Mouse (Mus musculus): ENCODE data around the gene Pop5. TPM values are rescaled to one million over a fixed set of nuclear protein-coding genes. Genes with fewer than 3 reads are reported as not detected.

Gene Pop5
- polyA plus RNA-seq, 1 experiment from 2014 or later: 97.1 TPM

GRCm38 (mm10) chr5:115203735-115204561 is 31.7 kb upstream of the Pop5 start:
- ATAC-seq (ENCODE audit: insufficient number of reproducible peaks, low FRiP score, low TSS enrichment, low read depth): no peak
- no peak overlapping the region for H3K27ac ChIP-seq

DNA sequence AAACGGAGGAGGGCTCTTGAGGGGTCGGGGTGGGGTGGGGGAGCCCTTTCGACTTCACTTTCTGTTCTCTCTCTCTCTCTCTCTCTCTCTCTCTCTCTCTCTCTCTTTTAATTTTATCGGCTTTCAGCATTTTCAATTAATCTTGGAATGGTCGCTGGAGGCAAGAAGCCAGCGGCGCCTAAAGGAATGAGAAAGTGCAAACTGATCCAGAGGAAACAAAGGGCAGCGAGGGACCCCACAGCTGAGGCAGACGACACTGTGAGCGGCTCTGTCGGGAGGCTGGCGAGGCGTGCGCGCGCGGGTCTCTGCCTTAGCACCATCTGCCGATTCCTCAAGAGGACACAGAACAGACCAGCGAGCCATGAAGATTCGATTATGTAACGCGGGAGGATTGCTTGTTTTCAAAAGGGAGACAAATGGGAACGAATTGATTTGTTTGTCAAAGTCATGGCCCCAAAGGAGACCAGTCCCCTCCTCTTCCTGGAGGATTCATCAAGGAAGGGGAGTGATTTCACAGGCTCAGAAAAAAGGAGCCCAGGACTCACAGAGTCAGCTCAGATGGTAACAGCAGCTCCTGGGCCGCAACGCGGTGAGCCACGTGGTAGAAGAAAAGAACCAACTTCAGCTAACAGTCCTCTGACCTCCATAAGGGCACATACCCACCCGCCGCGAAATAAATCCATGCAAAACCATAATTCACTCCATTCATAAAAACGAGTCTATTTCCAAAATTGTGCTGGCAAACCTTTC is 30.9 kb upstream of the Pop5 start:
- no peak for ATAC-seq (ENCODE audit: insufficient number of reproducible peaks, low FRiP score, low TSS enrichment, low read depth)
- Histone ChIP-seq H3K4me2 (peak overlapping the region; percentile 60), H3K9ac (0 out of 2 replicates have a peak overlapping the region, but pooled peaks have one; percentile 28), H3K4me3 (peak overlapping the region; percentile 31), H3K27me3 (0 out of 2 replicates have a peak, but pooled peaks cover 7% of the 10 kb centered on the region), H3K27ac (no peak overlapping the region), H3K9me3 (no peaks in the 10 kb centered on the region), H3K36me3 (no peaks in the 10 kb centered on the region), H3K4me1 (peaks cover 17% of the 10 kb centered on the region)
- WGBS: 3% methylated on average over 31 of the region's 31 CpGs

More at GRCm38 (mm10) chr5:115203735-115204561, 31.7 kb upstream of the Pop5 start:
- Histone ChIP-seq H3K4me3 (peak overlapping the region; percentile 31), H3K4me1 (peaks cover 17% of the 10 kb centered on the region), H3K4me2 (peak overlapping the region; percentile 60), H3K27me3 (0 out of 2 replicates have a peak, but pooled peaks cover 7% of the 10 kb centered on the region), H3K36me3 (no peaks in the 10 kb centered on the region), H3K9ac (no peak overlapping the region), H3K9me3 (no peaks in the 10 kb centered on the region)
- WGBS: 14% methylated on average over 23 of the region's 23 CpGs

DNA sequence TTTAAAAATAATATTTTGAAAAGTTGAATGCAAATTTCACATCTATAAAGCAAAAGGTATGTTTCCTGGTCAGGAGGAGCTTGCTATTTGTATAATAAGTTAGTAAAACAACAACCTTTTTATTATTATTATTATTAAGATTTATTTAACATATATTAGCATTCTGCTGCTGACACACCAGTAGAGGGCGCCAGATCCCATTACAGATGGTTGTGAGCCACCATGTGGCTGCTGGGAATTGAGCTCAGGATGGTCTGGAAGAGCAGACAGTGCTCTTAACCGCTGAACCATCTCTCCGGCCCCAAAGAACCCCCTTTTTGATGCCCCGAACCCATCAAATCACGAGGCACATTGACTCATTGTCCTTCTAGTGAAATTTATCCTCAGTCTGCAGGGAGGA is 28.4 kb upstream of the Pop5 start:
- Histone ChIP-seq H3K9ac (no peak overlapping the region), H3K9me3 (no peaks in the 10 kb centered on the region), H3K4me3 (no peak overlapping the region), H3K27me3 (0 out of 2 replicates have a peak, but pooled peaks cover 7% of the 10 kb centered on the region), H3K27ac (no peak overlapping the region), H3K4me2 (no peak overlapping the region), H3K36me3 (no peaks in the 10 kb centered on the region), H3K4me1 (peaks cover 17% of the 10 kb centered on the region)
- no peak for ATAC-seq (ENCODE audit: insufficient number of reproducible peaks, low FRiP score, low TSS enrichment, low read depth)
- 59% methylated on average over 5 of the region's 5 CpGs for WGBS

DNA sequence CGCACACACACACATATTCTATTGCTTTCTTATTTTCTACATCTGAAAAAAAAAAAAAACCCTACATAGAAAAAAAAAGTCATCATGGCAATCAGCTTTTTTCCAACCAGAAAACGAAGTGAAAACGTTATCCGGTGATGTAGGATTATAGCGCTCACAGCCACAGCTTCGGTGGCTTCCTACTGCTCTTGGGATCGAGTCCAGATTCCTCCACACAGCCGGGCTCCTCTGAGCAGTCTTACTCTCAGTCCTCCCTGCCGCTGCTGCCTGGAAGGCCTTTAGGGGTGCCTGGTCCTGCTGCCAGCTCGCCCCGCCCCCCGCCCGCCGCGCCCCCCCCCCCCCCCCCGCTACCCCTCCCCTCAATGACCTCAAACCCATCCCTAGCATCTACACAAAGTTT is 27.7 kb upstream of the Pop5 start:
- no peak overlapping the region for H3K4me2 ChIP-seq
- no peaks in the 10 kb centered on the region for H3K9me3 ChIP-seq
- H3K27ac ChIP-seq: no peak overlapping the region
- 12% methylated on average over 9 of the region's 16 CpGs for WGBS
- no peak overlapping the region for H3K9ac ChIP-seq
- no peaks in the 10 kb centered on the region for H3K36me3 ChIP-seq
- 0 out of 2 replicates have a peak, but pooled peaks cover 7% of the 10 kb centered on the region for H3K27me3 ChIP-seq
- no peak overlapping the region for H3K4me3 ChIP-seq
- no peak for ATAC-seq (ENCODE audit: insufficient number of reproducible peaks, low FRiP score, low TSS enrichment, low read depth)
- peaks cover 17% of the 10 kb centered on the region for H3K4me1 ChIP-seq

GRCm38 (mm10) chr5:115208601-115209000 is 27.0 kb upstream of the Pop5 start:
- WGBS: 60% methylated on average over 5 of the region's 5 CpGs

GRCm38 (mm10) chr5:115210380-115210779 is 25.3 kb upstream of the Pop5 start:
- no peak overlapping the region for H3K27ac ChIP-seq
- H3K4me2 ChIP-seq: no peak overlapping the region
- 8% methylated on average over 1 of the region's 1 CpGs for WGBS
- no peak overlapping the region for H3K9ac ChIP-seq
- no peaks in the 10 kb centered on the region for H3K9me3 ChIP-seq
- H3K27me3 ChIP-seq: no peaks in the 10 kb centered on the region
- no peak for ATAC-seq (ENCODE audit: insufficient number of reproducible peaks, low FRiP score, low TSS enrichment, low read depth)
- H3K36me3 ChIP-seq: no peaks in the 10 kb centered on the region
- peaks cover 10% of the 10 kb centered on the region; the same call in 1 of the 2 replicates for H3K4me1 ChIP-seq
- H3K4me3 ChIP-seq: no peak overlapping the region

More at GRCm38 (mm10) chr5:115208601-115209000, 27.0 kb upstream of the Pop5 start:
- Histone ChIP-seq H3K9ac (no peak overlapping the region), H3K4me1 (peaks cover 17% of the 10 kb centered on the region), H3K9me3 (no peaks in the 10 kb centered on the region), H3K36me3 (no peaks in the 10 kb centered on the region), H3K4me3 (no peak overlapping the region), H3K27me3 (0 out of 2 replicates have a peak, but pooled peaks cover 7% of the 10 kb centered on the region), H3K27ac (no peak overlapping the region), H3K4me2 (no peak overlapping the region)
- ATAC-seq (ENCODE audit: insufficient number of reproducible peaks, low FRiP score, low TSS enrichment, low read depth): no peak

GRCm38 (mm10) chr5:115212451-115212850 is 23.2 kb upstream of the Pop5 start:
- 78% methylated on average over 9 of the region's 9 CpGs for WGBS
- Histone ChIP-seq H3K27ac (no peak overlapping the region), H3K4me1 (peaks cover 11% of the 10 kb centered on the region; the same call in 1 of the 2 replicates), H3K4me2 (no peak overlapping the region), H3K9me3 (no peaks in the 10 kb centered on the region), H3K9ac (no peak overlapping the region), H3K4me3 (no peak overlapping the region), H3K27me3 (peaks cover 5% of the 10 kb centered on the region; the same call in 1 of the 2 replicates), H3K36me3 (no peaks in the 10 kb centered on the region)
- ATAC-seq (ENCODE audit: insufficient number of reproducible peaks, low FRiP score, low TSS enrichment, low read depth): no peak

- peaks cover 11% of the 10 kb centered on the region; the same call in 1 of the 2 replicates for H3K4me1 ChIP-seq
- peaks cover 5% of the 10 kb centered on the region; the same call in 1 of the 2 replicates for H3K27me3 ChIP-seq
- WGBS: 35% methylated on average over 4 of the region's 4 CpGs
- H3K27ac ChIP-seq: no peak overlapping the region
- no peaks in the 10 kb centered on the region for H3K9me3 ChIP-seq
- H3K4me2 ChIP-seq: no peak overlapping the region
- no peaks in the 10 kb centered on the region for H3K36me3 ChIP-seq
- H3K9ac ChIP-seq: no peak overlapping the region
- no peak for ATAC-seq (ENCODE audit: insufficient number of reproducible peaks, low FRiP score, low TSS enrichment, low read depth)
- H3K4me3 ChIP-seq: no peak overlapping the region
Observed at GRCm38 (mm10) chr5:115212861-115213260, 22.8 kb upstream of the Pop5 start.

GRCm38 (mm10) chr5:115214864-115215263 is 20.8 kb upstream of the Pop5 start:
- peak overlapping the region; percentile 24; the same call in 1 of the 2 replicates for H3K9ac ChIP-seq
- H3K27ac ChIP-seq: no peak overlapping the region
- under 1% methylated on average over 17 of the region's 17 CpGs for WGBS
- peaks cover 7% of the 10 kb centered on the region; the same call in 1 of the 2 replicates for H3K4me1 ChIP-seq
- H3K4me3 ChIP-seq: peak overlapping the region; percentile 43
- H3K36me3 ChIP-seq: no peaks in the 10 kb centered on the region
- no peaks in the 10 kb centered on the region for H3K9me3 ChIP-seq
- H3K27me3 ChIP-seq: peaks cover 5% of the 10 kb centered on the region; the same call in 1 of the 2 replicates
- no peak for ATAC-seq (ENCODE audit: insufficient number of reproducible peaks, low FRiP score, low TSS enrichment, low read depth)
- H3K4me2 ChIP-seq: peak overlapping the region; percentile 63

DNA sequence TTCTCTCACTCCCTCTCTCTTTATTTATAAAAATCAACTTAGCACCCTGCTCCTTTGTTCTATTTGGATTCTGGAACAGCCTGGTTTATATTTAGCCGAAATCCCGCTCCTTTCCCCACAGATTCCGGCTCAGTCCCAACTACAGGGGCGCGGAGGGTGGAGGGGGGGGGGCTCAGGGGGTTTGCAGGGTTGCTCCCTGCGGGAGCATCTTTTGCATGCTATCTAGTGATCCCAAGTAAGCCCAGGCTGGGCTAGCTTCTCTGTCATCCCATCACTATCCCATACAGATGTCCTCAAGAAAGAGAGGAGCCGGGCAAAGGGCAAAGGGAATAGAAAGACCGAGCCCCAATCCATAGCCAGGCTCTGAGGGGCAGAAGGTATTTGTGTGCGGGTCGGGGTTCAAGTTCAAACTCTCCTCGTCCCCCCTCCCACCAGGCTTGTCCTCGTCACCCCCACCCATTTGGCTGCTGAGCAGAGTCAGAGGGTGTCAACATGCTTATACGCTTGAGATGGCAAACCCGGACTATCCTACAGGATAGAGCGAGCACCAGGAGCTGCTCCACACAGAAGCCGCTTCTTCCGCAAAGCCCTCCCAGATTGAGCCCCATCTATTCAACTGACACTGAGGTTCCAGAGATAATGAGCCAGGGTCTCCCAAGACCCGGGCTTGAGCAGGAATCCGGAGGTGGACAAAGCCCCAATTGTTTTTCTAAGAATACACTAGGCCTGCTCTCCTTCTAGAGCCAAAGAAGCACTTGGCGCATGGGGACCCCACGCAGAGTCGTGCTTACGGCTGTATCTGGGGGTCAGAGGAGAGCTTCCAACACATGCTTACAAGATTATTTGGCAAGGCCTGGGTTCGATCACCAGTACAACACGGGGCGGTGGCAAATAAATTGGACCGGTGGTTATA is 20.1 kb upstream of the Pop5 start:
- 26% methylated on average over 27 of the region's 27 CpGs for WGBS
- H3K4me2 ChIP-seq: peak overlapping the region; percentile 63
- peak overlapping the region; percentile 43 for H3K4me3 ChIP-seq
- peaks cover 7% of the 10 kb centered on the region; the same call in 1 of the 2 replicates for H3K4me1 ChIP-seq
- H3K36me3 ChIP-seq: no peaks in the 10 kb centered on the region
- H3K27me3 ChIP-seq: peaks cover 5% of the 10 kb centered on the region; the same call in 1 of the 2 replicates
- H3K27ac ChIP-seq: no peak overlapping the region
- no peak for ATAC-seq (ENCODE audit: insufficient number of reproducible peaks, low FRiP score, low TSS enrichment, low read depth)
- H3K9ac ChIP-seq: peak overlapping the region; percentile 24; the same call in 1 of the 2 replicates
- no peaks in the 10 kb centered on the region for H3K9me3 ChIP-seq

- ATAC-seq (ENCODE audit: insufficient number of reproducible peaks, low FRiP score, low TSS enrichment, low read depth): no peak
- Histone ChIP-seq H3K4me3 (no peak overlapping the region), H3K4me1 (peaks cover 17% of the 10 kb centered on the region; the same call in 1 of the 2 replicates), H3K27ac (no peak overlapping the region), H3K27me3 (peaks cover 5% of the 10 kb centered on the region; the same call in 1 of the 2 replicates), H3K4me2 (no peak overlapping the region), H3K9ac (no peak overlapping the region), H3K9me3 (no peaks in the 10 kb centered on the region), H3K36me3 (no peaks in the 10 kb centered on the region)
- 87% methylated on average over 12 of the region's 12 CpGs for WGBS
Observed at GRCm38 (mm10) chr5:115217998-115218397, 17.6 kb upstream of the Pop5 start.

All from limb, embryonic 15.5 days (tissue).